Mouse (Mus musculus) heart, embryonic 15.5 days (tissue): ENCODE results near the gene Xab2. TPM values are rescaled to one million over a fixed set of nuclear protein-coding genes. Genes with fewer than 3 reads are reported as not detected.
A peak's percentile ranks its signal among the peaks of the same experiment; 100 is the strongest.

Experiments used
- ATAC-seq: fragments of 200-750 bp; cut with Nextera tagmentation; replicated peaks from 2 replicates; pipeline ENCODE4 v1.8.0; 2017; ENCODE audit warnings: low read depth, moderate TSS enrichment; ENCODE audit not compliant: insufficient number of reproducible peaks, insufficient read depth, low FRiP score
- H3K27ac ChIP-seq: fragments of 300-500 bp; sonication (generic); 2 replicates; pipeline ENCODE4 v1.5.1; 2015; ENCODE audit warnings: mild to moderate bottlenecking, inconsistent platforms
- H3K27me3 ChIP-seq: fragments of 300-500 bp; sonication (generic); 2 replicates; pipeline ENCODE4 v1.6.1; 2015; ENCODE audit warnings: inconsistent platforms
- H3K36me3 ChIP-seq: fragments of 300-500 bp; sonication (generic); 2 replicates; pipeline ENCODE4 v1.6.1; 2015; ENCODE audit warnings: mild to moderate bottlenecking, inconsistent platforms
- H3K4me1 ChIP-seq: fragments of 300-500 bp; sonication (generic); replicated peaks from 2 replicates; pipeline ENCODE4 v1.6.1; 2015; ENCODE audit warnings: inconsistent platforms
- H3K4me2 ChIP-seq: fragments of 300-500 bp; sonication (generic); 2 replicates; pipeline ENCODE4 v1.6.1; 2015; ENCODE audit warnings: inconsistent platforms, mild to moderate bottlenecking, moderate library complexity
- H3K4me3 ChIP-seq: fragments of 300-500 bp; sonication (generic); 2 replicates; pipeline ENCODE4 v1.5.1; 2015; ENCODE audit warnings: mild to moderate bottlenecking, inconsistent platforms
- H3K9ac ChIP-seq: fragments of 300-500 bp; sonication (generic); 2 replicates; pipeline ENCODE4 v1.6.1; 2015; ENCODE audit warnings: mild to moderate bottlenecking, inconsistent platforms
- H3K9me3 ChIP-seq: fragments of 300-500 bp; sonication (generic); replicated peaks from 2 replicates; pipeline ENCODE4 v1.6.1; 2016; ENCODE audit warnings: inconsistent platforms
- WGBS: fragments of 180-500 bp; shearing (Covaris S2); methylation state at CpG from one replicate; pipeline ENCODE4 v1.1.7; 2015; ENCODE audit warnings: mixed read lengths; 5-methylcytosine and 5-hydroxymethylcytosine counted together
- polyA plus RNA-seq: library from polyadenylated mRNA; unstranded; fragments of >200 nt; fragmentation: Nextera tagmentation; extraction: Ambion mirVana; gene quantifications from 2 replicates; pipeline ENCODE4 v1.2.1, GENCODE M21; 2015

Gene Xab2
- polyA plus RNA-seq, 1 experiment from 2014 or later, result 27.0 TPM

- WGBS, result 82% methylated on average over 7 of the region's 7 CpGs
- Histone ChIP-seq H3K27me3 (no peaks in the 10 kb centered on the region), H3K4me1 (peaks cover 22% of the 10 kb centered on the region), H3K36me3 (peaks cover 34% of the 10 kb centered on the region), H3K9me3 (no peaks in the 10 kb centered on the region), H3K4me2 (no peak overlapping the region), H3K9ac (no peak overlapping the region), H3K27ac (no peak overlapping the region), H3K4me3 (no peak overlapping the region)
- no peak for ATAC-seq
These were observed 13.3 kb downstream of the Xab2 start for GRCm38 (mm10) chr8:3607822-3608221.

DNA sequence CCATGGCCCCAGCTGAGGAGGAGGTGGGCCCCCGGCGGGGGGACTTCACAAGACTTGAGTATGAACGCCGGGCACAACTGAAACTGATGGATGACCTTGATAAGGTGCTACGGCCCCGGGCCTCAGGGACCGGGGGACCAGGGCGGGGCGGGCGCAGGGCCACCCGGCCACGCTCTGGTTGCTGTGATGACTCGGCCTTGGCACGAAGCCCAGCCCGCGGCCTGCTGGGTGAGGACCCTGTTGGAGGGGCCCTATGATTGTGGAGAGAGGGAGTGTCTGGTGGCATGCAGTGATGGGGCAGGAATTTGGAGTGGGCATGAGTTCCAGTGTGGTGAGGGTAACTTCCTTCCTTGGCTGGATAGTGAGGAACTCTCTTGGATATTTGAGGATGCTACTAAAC lies 14.5 kb downstream of the Xab2 start:
- H3K4me2 ChIP-seq, result peak overlapping the region; percentile 41
- peaks cover 22% of the 10 kb centered on the region for H3K4me1 ChIP-seq
- H3K9me3 ChIP-seq, result no peaks in the 10 kb centered on the region
- H3K27me3 ChIP-seq, result no peaks in the 10 kb centered on the region
- no peak overlapping the region for H3K9ac ChIP-seq
- H3K36me3 ChIP-seq, result peaks cover 23% of the 10 kb centered on the region
- ATAC-seq, result 0 out of 2 replicates have a peak, but pooled peaks have one; percentile 39
- WGBS, result 39% methylated on average over 16 of the region's 16 CpGs
- H3K4me3 ChIP-seq, result no peak overlapping the region
- peak overlapping the region; percentile 27; the same call in 1 of the 2 replicates for H3K27ac ChIP-seq

- H3K27me3 ChIP-seq, result no peaks in the 10 kb centered on the region
- H3K4me2 ChIP-seq, result no peak overlapping the region
- no peak for ATAC-seq
- no peaks in the 10 kb centered on the region for H3K9me3 ChIP-seq
- WGBS, result 66% methylated on average over 13 of the region's 13 CpGs
- H3K36me3 ChIP-seq, result no peaks in the 10 kb centered on the region
- no peak overlapping the region for H3K9ac ChIP-seq
- peaks cover 14% of the 10 kb centered on the region for H3K4me1 ChIP-seq
- H3K27ac ChIP-seq, result no peak overlapping the region
- no peak overlapping the region for H3K4me3 ChIP-seq
These were observed 17.7 kb downstream of the Xab2 start for GRCm38 (mm10) chr8:3603439-3603838.

DNA sequence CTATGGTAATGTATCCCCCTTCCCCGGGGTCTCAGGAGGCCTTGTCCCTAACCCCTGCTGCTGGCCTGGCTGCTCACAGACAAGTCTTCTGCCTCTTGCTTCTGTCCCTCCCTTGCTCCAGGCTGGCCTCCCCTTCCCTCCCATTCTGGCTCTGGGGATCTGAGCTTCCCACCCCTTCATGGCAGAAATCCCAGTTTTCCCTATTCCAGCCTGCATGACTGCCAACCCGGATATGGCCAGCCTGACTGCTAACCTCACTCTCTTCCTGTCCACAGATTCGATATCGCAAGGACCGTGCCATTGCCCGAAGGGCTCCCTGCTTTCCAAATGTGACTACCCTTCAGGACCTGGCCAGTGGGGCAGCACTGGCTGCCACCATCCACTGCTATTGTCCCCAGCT lies 20.7 kb downstream of the Xab2 start:
- H3K27ac ChIP-seq, result no peak overlapping the region
- no peak for ATAC-seq
- 64% methylated on average over 6 of the region's 6 CpGs for WGBS

DNA sequence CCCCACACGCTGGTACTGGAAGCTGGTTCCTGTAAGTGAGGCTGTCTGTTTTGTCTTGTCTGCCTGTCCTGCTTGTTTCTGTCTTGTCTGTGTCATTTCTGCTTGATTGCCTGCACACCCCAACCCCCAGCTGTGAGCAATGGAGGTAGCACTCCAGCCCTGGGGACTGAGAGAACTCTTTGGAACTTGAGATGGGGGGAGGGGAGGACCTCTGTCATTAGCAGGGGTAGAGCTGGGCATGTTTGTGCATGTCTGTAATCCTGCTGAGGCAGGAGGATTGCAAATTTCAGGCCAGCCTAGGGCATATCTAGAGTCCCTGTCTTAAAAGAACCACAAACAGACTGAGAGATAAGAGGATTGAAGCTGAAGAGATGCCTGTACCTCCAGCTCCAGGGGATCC lies 21.9 kb downstream of the Xab2 start:
- Histone ChIP-seq H3K9ac (no peak overlapping the region), H3K27me3 (no peaks in the 10 kb centered on the region), H3K36me3 (no peaks in the 10 kb centered on the region), H3K9me3 (no peaks in the 10 kb centered on the region), H3K4me2 (no peak overlapping the region), H3K4me1 (peaks cover 4% of the 10 kb centered on the region; the same call in 1 of the 2 replicates), H3K27ac (no peak overlapping the region), H3K4me3 (no peak overlapping the region)
- ATAC-seq, result no peak
- 69% methylated on average over 1 of the region's 1 CpGs for WGBS

More for the DNA sequence above, 20.7 kb downstream of the Xab2 start:
- H3K9ac ChIP-seq, result no peak overlapping the region
- H3K4me1 ChIP-seq, result peaks cover 4% of the 10 kb centered on the region; the same call in 1 of the 2 replicates
- H3K4me2 ChIP-seq, result no peak overlapping the region
- H3K36me3 ChIP-seq, result no peaks in the 10 kb centered on the region
- H3K9me3 ChIP-seq, result no peaks in the 10 kb centered on the region
- no peaks in the 10 kb centered on the region for H3K27me3 ChIP-seq
- no peak overlapping the region for H3K4me3 ChIP-seq

- peaks cover 7% of the 10 kb centered on the region; the same call in 1 of the 2 replicates for H3K4me1 ChIP-seq
- 62% methylated on average over 3 of the region's 3 CpGs for WGBS
- H3K4me3 ChIP-seq, result no peak overlapping the region
- no peaks in the 10 kb centered on the region for H3K36me3 ChIP-seq
- H3K4me2 ChIP-seq, result no peak overlapping the region
- H3K27me3 ChIP-seq, result no peaks in the 10 kb centered on the region
- no peaks in the 10 kb centered on the region for H3K9me3 ChIP-seq
- H3K9ac ChIP-seq, result no peak overlapping the region
- ATAC-seq, result no peak
- H3K27ac ChIP-seq, result no peak overlapping the region
These were observed 23.1 kb downstream of the Xab2 start for GRCm38 (mm10) chr8:3598054-3598453.

GRCm38 (mm10) chr8:3594466-3594865 lies 26.6 kb downstream of the Xab2 start:
- H3K4me2 ChIP-seq, result no peak overlapping the region
- H3K9ac ChIP-seq, result no peak overlapping the region
- ATAC-seq, result no peak
- no peaks in the 10 kb centered on the region for H3K36me3 ChIP-seq
- no peak overlapping the region for H3K27ac ChIP-seq
- H3K4me1 ChIP-seq, result 0 out of 2 replicates have a peak, but pooled peaks cover 4% of the 10 kb centered on the region
- no peaks in the 10 kb centered on the region for H3K27me3 ChIP-seq
- no peaks in the 10 kb centered on the region for H3K9me3 ChIP-seq
- WGBS, result 85% methylated on average over 2 of the region's 2 CpGs
- no peak overlapping the region for H3K4me3 ChIP-seq

DNA sequence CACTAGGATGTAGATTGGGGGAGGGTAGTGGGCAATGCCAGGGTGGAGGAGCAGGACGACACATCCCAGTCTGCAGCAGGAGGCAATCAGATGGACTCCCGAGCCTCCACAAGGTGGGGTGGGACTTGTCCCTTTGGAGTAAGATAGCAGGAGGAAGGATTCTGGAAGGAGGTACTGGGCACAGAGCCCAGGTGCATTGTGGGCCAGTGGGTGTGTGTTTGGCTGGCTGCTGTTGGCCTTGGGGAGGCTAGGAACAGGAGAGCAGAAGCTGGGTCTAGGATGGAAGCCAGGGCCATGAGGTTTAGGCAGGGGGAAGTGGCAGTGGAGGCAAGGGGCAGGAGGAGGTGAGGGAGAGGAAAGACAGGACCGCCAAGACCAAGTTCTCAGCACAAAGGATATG lies 27.6 kb downstream of the Xab2 start:
- ATAC-seq, result no peak
- Histone ChIP-seq H3K27ac (no peak overlapping the region), H3K4me1 (0 out of 2 replicates have a peak, but pooled peaks cover 4% of the 10 kb centered on the region), H3K9ac (no peak overlapping the region), H3K4me3 (no peak overlapping the region), H3K4me2 (no peak overlapping the region), H3K9me3 (no peaks in the 10 kb centered on the region), H3K27me3 (no peaks in the 10 kb centered on the region), H3K36me3 (no peaks in the 10 kb centered on the region)
- 52% methylated on average over 3 of the region's 3 CpGs for WGBS

- Histone ChIP-seq H3K4me3 (peak overlapping the region; percentile 68), H3K9ac (peak overlapping the region; percentile 71), H3K27ac (no peak overlapping the region), H3K36me3 (no peaks in the 10 kb centered on the region), H3K4me2 (peak overlapping the region; percentile 100), H3K4me1 (peaks cover 11% of the 10 kb centered on the region), H3K9me3 (no peaks in the 10 kb centered on the region), H3K27me3 (peaks cover 20% of the 10 kb centered on the region)
- 12% methylated on average over 11 of the region's 11 CpGs for WGBS
- ATAC-seq, result peak; percentile 34
These were observed 32.9 kb downstream of the Xab2 start for GRCm38 (mm10) chr8:3588258-3588633.

- no peaks in the 10 kb centered on the region for H3K9me3 ChIP-seq
- H3K36me3 ChIP-seq, result no peaks in the 10 kb centered on the region
- H3K4me1 ChIP-seq, result peaks cover 11% of the 10 kb centered on the region
- H3K27me3 ChIP-seq, result peaks cover 20% of the 10 kb centered on the region
- WGBS, result under 1% methylated on average over 76 of the region's 77 CpGs
- peak overlapping the region; percentile 71 for H3K9ac ChIP-seq
- peak overlapping the region; percentile 68 for H3K4me3 ChIP-seq
- H3K4me2 ChIP-seq, result peak overlapping the region; percentile 100
- ATAC-seq, result no peak; the same call in 1 of the 2 replicates
- H3K27ac ChIP-seq, result no peak overlapping the region
These were observed 33.5 kb downstream of the Xab2 start for GRCm38 (mm10) chr8:3587391-3588257.

GRCm38 (mm10) chr8:3586993-3587390 lies 34.1 kb downstream of the Xab2 start, which contains the start of gene Camsap3:
Gene Camsap3, plus strand, starts transcription at chr8:3587293.
- peaks cover 20% of the 10 kb centered on the region for H3K27me3 ChIP-seq
- no peak for ATAC-seq
- H3K36me3 ChIP-seq, result no peaks in the 10 kb centered on the region
- 5% methylated on average over 7 of the region's 7 CpGs for WGBS
- H3K4me2 ChIP-seq, result peak within 1 kb of the TSS; percentile 100
- peak within 1 kb of the TSS; percentile 68 for H3K4me3 ChIP-seq
- H3K4me1 ChIP-seq, result peaks cover 11% of the 10 kb centered on the region
- no peaks in the 10 kb centered on the region for H3K9me3 ChIP-seq
- peak within 1 kb of the TSS; percentile 71 for H3K9ac ChIP-seq
- H3K27ac ChIP-seq, result no peak within 1 kb of the TSS
